26 mouse cellular contexts compared by ENCODE assay signal in genomic region chr17:56343466-56343865, GRCm38 (mm10). TPM values are rescaled to one million over a fixed set of nuclear protein-coding genes. Genes with fewer than 3 reads are reported as not detected.
DNase-seq lines count a peak whose midpoint lies in the region; ATAC-seq lines count a peak whose summit lies in the region.
"Had no signal": no experiment of that assay in that cellular context is flagged by ENCODE, and none has a peak within 500 bp of the region (broad histone marks: within the 10 kb centered on the region; RNA-seq: fewer than 3 reads in every experiment).

No protein-coding gene starts in this region.

- no peak for ATAC-seq in heart, embryonic 12.5 days (ENCODE audit: insufficient number of reproducible peaks, low FRiP score)
- peak; percentile 43 for ATAC-seq in common myeloid progenitor, adult 5-6 weeks (replicated peaks; ENCODE audit: low read depth, poor library complexity, severe bottlenecking)
- no peak for ATAC-seq in liver, embryonic 13.5 days (ENCODE audit: low read depth)
- peak; percentile 59 for ATAC-seq in megakaryocyte progenitor cell, adult 5-6 weeks (replicated peaks; ENCODE audit: poor library complexity)
- ATAC-seq: activated CD4-positive, CD25-positive, alpha-beta regulatory T cell, adult 4 months; forebrain, embryonic 13.5 days; forebrain, postnatal 0 days; Patski had no signal

- no peaks in the 10 kb centered on the region for H3K27me3 ChIP-seq in heart, embryonic 12.5 days (replicated peaks)
- no peaks in the 10 kb centered on the region for H3K27me3 ChIP-seq in liver, embryonic 13.5 days
- H3K27me3 ChIP-seq: embryonic facial prominence, embryonic 15.5 days; forebrain, embryonic 13.5 days; Patski had no signal

- no peak overlapping the region for H3K4me3 ChIP-seq in heart, embryonic 12.5 days
- no peak overlapping the region for H3K4me3 ChIP-seq in liver, embryonic 13.5 days (replicated peaks)
- H3K4me3 ChIP-seq: embryonic facial prominence, embryonic 15.5 days; forebrain, embryonic 13.5 days; hindbrain, embryonic 10.5 days had no signal

- 0 out of 2 replicates have a peak, but pooled peaks cover 4% of the 10 kb centered on the region for H3K36me3 ChIP-seq in heart, embryonic 12.5 days
- no peaks in the 10 kb centered on the region for H3K36me3 ChIP-seq in liver, embryonic 13.5 days

- no peak overlapping the region for H3K4me2 ChIP-seq in heart, embryonic 12.5 days
- H3K4me2 ChIP-seq in liver, embryonic 13.5 days = no peak overlapping the region
- H3K4me2 ChIP-seq: embryonic facial prominence, embryonic 15.5 days; forebrain, embryonic 13.5 days; hindbrain, embryonic 14.5 days had no signal

- intact Hi-C loops in heart, postnatal 14 days (cut with DNase I) = no loop called here

- 0 out of 2 replicates have a peak overlapping the region, but pooled peaks have one; percentile 7 for H3K9ac ChIP-seq in heart, embryonic 12.5 days
- peak overlapping the region; percentile 26; the same call in 1 of the 2 replicates for H3K9ac ChIP-seq in liver, embryonic 13.5 days
- H3K9ac ChIP-seq: embryonic facial prominence, embryonic 15.5 days; forebrain, embryonic 13.5 days; forebrain, postnatal 0 days; hindbrain, embryonic 14.5 days had no signal

- no peak overlapping the region for H3K27ac ChIP-seq in heart, embryonic 12.5 days (ENCODE audit: poor library complexity, severe bottlenecking)
- H3K27ac ChIP-seq in liver, embryonic 13.5 days = peak overlapping the region; percentile 48
- H3K27ac ChIP-seq: embryonic facial prominence, embryonic 15.5 days; forebrain, embryonic 13.5 days; hindbrain, embryonic 14.5 days had no signal

- H3K9me3 ChIP-seq in heart, embryonic 12.5 days (replicated peaks) = no peaks in the 10 kb centered on the region
- H3K9me3 ChIP-seq in liver, embryonic 13.5 days (replicated peaks) = no peaks in the 10 kb centered on the region
- H3K9me3 ChIP-seq: embryonic facial prominence, embryonic 15.5 days; forebrain, embryonic 13.5 days; hindbrain, embryonic 10.5 days had no signal

- 77% methylated on average over 3 of the region's 3 CpGs for WGBS in heart, embryonic 12.5 days
- 56% methylated on average over 3 of the region's 3 CpGs for WGBS in liver, embryonic 13.5 days (ENCODE audit: insufficient replicate concordance)

- no peak for DNase-seq in heart, postnatal 14 days
- no peak for DNase-seq in liver, embryonic 13.5 days
- DNase-seq in ovary, postnatal 14 days (ENCODE audit: low spot score) = no peak
- DNase-seq in spleen, adult 12 weeks (ENCODE audit: low spot score) = no peak
- DNase-seq: adrenal gland, postnatal 25 days; cerebellum, adult 18-20 months; cerebellum, adult 9-11 months; cerebellum, postnatal 36 days; forebrain, postnatal 0 days; gastrocnemius, postnatal 14 days; heart, postnatal 10 days had no signal

- peaks cover 51% of the 10 kb centered on the region for H3K4me1 ChIP-seq in heart, embryonic 12.5 days (replicated peaks)
- peaks cover 79% of the 10 kb centered on the region for H3K4me1 ChIP-seq in liver, embryonic 13.5 days (replicated peaks)

RNA-seq across cellular contexts. Expression of gene Kdm4b, which starts 17.6 kb away (rescaled TPM):
- 34.3 and 37.1 TPM in 2 replicates for polyA plus RNA-seq in heart, embryonic 12.5 days (2016; fragmentation: Nextera tagmentation; extraction: Ambion mirVana)
- total RNA-seq in heart, postnatal 14 days (2021) = 10 to 100 TPM; 44.3 to 44.9 TPM
- 7.2 and 17.0 TPM in 2 replicates for total RNA-seq in common myeloid progenitor, adult 5-6 weeks (2017)
- polyA plus RNA-seq in liver, embryonic 13.5 days (2015; fragmentation: Nextera tagmentation; extraction: Ambion mirVana) = 6.1 and 7.1 TPM in 2 replicates
- total RNA-seq in megakaryocyte progenitor cell, adult 5-6 weeks (2015) = 6.7 and 8.5 TPM in 2 replicates
- 5.9 and 7.3 TPM in 2 replicates for total RNA-seq in megakaryocyte progenitor cell, adult 5-6 weeks (2017)

RNA-seq across cellular contexts. Expression of gene Uhrf1, which starts 40.3 kb away (rescaled TPM):
- 88.4 and 91.2 TPM in 2 replicates for polyA plus RNA-seq in heart, embryonic 12.5 days (2016; fragmentation: Nextera tagmentation; extraction: Ambion mirVana)
- total RNA-seq in heart, postnatal 14 days (2021) = 10 to 100 TPM in 1 of 2 experiments, 1 to 10 TPM in 1; 4.8 to 12.2 TPM
- total RNA-seq in common myeloid progenitor, adult 5-6 weeks (2017) = 142 and 165 TPM in 2 replicates
- 121 and 131 TPM in 2 replicates for polyA plus RNA-seq in liver, embryonic 13.5 days (2015; fragmentation: Nextera tagmentation; extraction: Ambion mirVana)
- 67.8 and 80.7 TPM in 2 replicates for total RNA-seq in megakaryocyte progenitor cell, adult 5-6 weeks (2015)
- total RNA-seq in megakaryocyte progenitor cell, adult 5-6 weeks (2017) = 151 and 160 TPM in 2 replicates

RNA-seq across cellular contexts. Expression of gene Arrdc5, which starts 43.4 kb away (rescaled TPM):
- polyA plus RNA-seq in heart, embryonic 12.5 days (2016; fragmentation: Nextera tagmentation; extraction: Ambion mirVana) = not detected in 2 replicates
- total RNA-seq in heart, postnatal 14 days (2021) = under 1 TPM in 1 of 2 experiments, not detected in 1; 0.36 TPM
- not detected in 2 replicates for total RNA-seq in common myeloid progenitor, adult 5-6 weeks (2017)
- polyA plus RNA-seq in liver, embryonic 13.5 days (2015; fragmentation: Nextera tagmentation; extraction: Ambion mirVana) = not detected in 2 replicates
- not detected in 2 replicates for total RNA-seq in megakaryocyte progenitor cell, adult 5-6 weeks (2015)
- total RNA-seq in megakaryocyte progenitor cell, adult 5-6 weeks (2017) = not detected in 2 replicates
- total RNA-seq: adrenal gland, adult 18-20 months; adrenal gland, postnatal 25 days; forebrain, postnatal 0 days; gastrocnemius, adult 18-20 months; gastrocnemius, postnatal 14 days; heart, postnatal 10 days; MEL had no signal
- polyA plus RNA-seq: activated CD4-positive, CD25-positive, alpha-beta regulatory T cell, adult 4 months; C2C12; embryonic facial prominence, embryonic 11.5 days; embryonic facial prominence, embryonic 15.5 days; forebrain, embryonic 13.5 days; forebrain, postnatal 0 days; heart, embryonic 14.5 days; hindbrain, embryonic 10.5 days; hindbrain, embryonic 14.5 days; Patski had no signal

RNA-seq across cellular contexts. Expression of gene Plin3, which starts 50.8 kb away (rescaled TPM):
- 59.1 and 60.0 TPM in 2 replicates for polyA plus RNA-seq in heart, embryonic 12.5 days (2016; fragmentation: Nextera tagmentation; extraction: Ambion mirVana)
- 100 to 1,000 TPM; 115 to 133 TPM for total RNA-seq in heart, postnatal 14 days (2021)
- total RNA-seq in common myeloid progenitor, adult 5-6 weeks (2017) = 8.7 and 11.6 TPM in 2 replicates
- 24.9 and 27.1 TPM in 2 replicates for polyA plus RNA-seq in liver, embryonic 13.5 days (2015; fragmentation: Nextera tagmentation; extraction: Ambion mirVana)
- total RNA-seq in megakaryocyte progenitor cell, adult 5-6 weeks (2015) = 7.3 and 8.1 TPM in 2 replicates
- 28.1 TPM in 2 replicates for total RNA-seq in megakaryocyte progenitor cell, adult 5-6 weeks (2017)

Comparison
In these comparisons a context has a peak if more than half of its experiments do, and no peak if none do; other contexts are left out.
1. ATAC-seq: peak in common myeloid progenitor, adult 5-6 weeks (single experiment) and megakaryocyte progenitor cell, adult 5-6 weeks (single experiment); none in heart, embryonic 12.5 days (single experiment) and liver, embryonic 13.5 days (single experiment).
2. RNA of gene Uhrf1, which starts 40.3 kb away (total RNA-seq): 142 to 165 TPM in common myeloid progenitor, adult 5-6 weeks and 67.8 to 160 TPM in megakaryocyte progenitor cell, adult 5-6 weeks; 4.8 to 12.2 TPM in heart, postnatal 14 days; every median in the first group is over 4 times any median in the second.